Mouse (Mus musculus): ENCODE measurements at regions not wholly inside any gene's neighbourhood (a gene's known extent, or its start where the extent isn't known, plus 50 kb on each side); places are given as distances from the start of the nearest gene placed in this dataset.
A peak's percentile ranks its signal among the peaks of the same experiment; 100 is the strongest.

- TF ChIP-seq CTCF (IDR thresholded peaks at IDR 0.05; ENCODE audit: low read depth) = no peak
- no peak for ATAC-seq
Measured at GRCm38 (mm10) chr11:93808431-93808830, 77.1 kb downstream of the Utp18 start.

GRCm38 (mm10) chr11:93807205-93807604 is 78.4 kb downstream of the Utp18 start:
- DNase-seq (ENCODE audit: low spot score) = no peak
- TF ChIP-seq CTCF (IDR thresholded peaks at IDR 0.05; ENCODE audit: low read depth) = no peak
- no peak overlapping the region for H3K4me3 ChIP-seq (ENCODE audit: low read length)
- H3K4me2 ChIP-seq (ENCODE audit: low read depth, low read length) = no peak overlapping the region
- no peak overlapping the region for H3K27ac ChIP-seq
- 93% methylated on average over 2 of the region's 2 CpGs for WGBS
- no peak overlapping the region for H3K9ac ChIP-seq (replicated peaks; ENCODE audit: low read length)
- H3K9me3 ChIP-seq (ENCODE audit: low read length) = no peaks in the 10 kb centered on the region
- H3K36me3 ChIP-seq (ENCODE audit: insufficient read depth, low read length) = no peaks in the 10 kb centered on the region
- H3K4me1 ChIP-seq (ENCODE audit: insufficient read depth, low read length) = no peaks in the 10 kb centered on the region
- H3K27me3 ChIP-seq (ENCODE audit: insufficient read depth, low read length) = no peaks in the 10 kb centered on the region
- no peak for ATAC-seq

More at GRCm38 (mm10) chr11:93808431-93808830, 77.1 kb downstream of the Utp18 start:
- no peaks in the 10 kb centered on the region for H3K9me3 ChIP-seq (ENCODE audit: low read length)
- H3K36me3 ChIP-seq (ENCODE audit: insufficient read depth, low read length) = no peaks in the 10 kb centered on the region
- H3K4me2 ChIP-seq (ENCODE audit: low read depth, low read length) = no peak overlapping the region
- no peak for DNase-seq (ENCODE audit: low spot score)
- H3K9ac ChIP-seq (replicated peaks; ENCODE audit: low read length) = no peak overlapping the region
- H3K4me1 ChIP-seq (ENCODE audit: insufficient read depth, low read length) = no peaks in the 10 kb centered on the region
- 60% methylated on average over 12 of the region's 12 CpGs for WGBS
- no peak overlapping the region for H3K27ac ChIP-seq
- no peaks in the 10 kb centered on the region for H3K27me3 ChIP-seq (ENCODE audit: insufficient read depth, low read length)
- no peak overlapping the region for H3K4me3 ChIP-seq (ENCODE audit: low read length)

- H3K4me1 ChIP-seq (ENCODE audit: insufficient read depth, low read length) = no peaks in the 10 kb centered on the region; the same call in 1 of the 2 replicates
- no peak overlapping the region for H3K4me3 ChIP-seq (ENCODE audit: low read length)
- ATAC-seq (no peak), DNase-seq (ENCODE audit: low spot score) (peak; percentile 62)
- H3K27me3 ChIP-seq (ENCODE audit: insufficient read depth, low read length) = no peaks in the 10 kb centered on the region
- no peak overlapping the region for H3K9ac ChIP-seq (replicated peaks; ENCODE audit: low read length)
- TF ChIP-seq CTCF (IDR thresholded peaks at IDR 0.05; ENCODE audit: low read depth) = no peak
- no peak overlapping the region for H3K27ac ChIP-seq
- H3K4me2 ChIP-seq (ENCODE audit: low read depth, low read length) = no peak overlapping the region
- no peaks in the 10 kb centered on the region for H3K36me3 ChIP-seq (ENCODE audit: insufficient read depth, low read length)
- no peaks in the 10 kb centered on the region for H3K9me3 ChIP-seq (ENCODE audit: low read length)
- WGBS = 47% methylated on average over 5 of the region's 5 CpGs
Measured at GRCm38 (mm10) chr11:93771143-93771940, 114.2 kb downstream of the Utp18 start.

GRCm38 (mm10) chr11:93765961-93766360 is 119.6 kb downstream of the Utp18 start:
- no peaks in the 10 kb centered on the region for H3K36me3 ChIP-seq (ENCODE audit: insufficient read depth, low read length)
- no peak overlapping the region for H3K4me2 ChIP-seq (ENCODE audit: low read depth, low read length)
- no peak for TF ChIP-seq CTCF (IDR thresholded peaks at IDR 0.05; ENCODE audit: low read depth)
- H3K4me3 ChIP-seq (ENCODE audit: low read length) = no peak overlapping the region
- no peaks in the 10 kb centered on the region for H3K4me1 ChIP-seq (ENCODE audit: insufficient read depth, low read length)
- no peak overlapping the region for H3K9ac ChIP-seq (replicated peaks; ENCODE audit: low read length)
- H3K27me3 ChIP-seq (ENCODE audit: insufficient read depth, low read length) = no peaks in the 10 kb centered on the region
- 95% methylated on average over 4 of the region's 4 CpGs for WGBS
- DNase-seq (ENCODE audit: low spot score) (no peak), ATAC-seq (no peak)
- no peaks in the 10 kb centered on the region for H3K9me3 ChIP-seq (ENCODE audit: low read length)
- H3K27ac ChIP-seq = no peak overlapping the region

GRCm38 (mm10) chr11:93762832-93763530 is 122.6 kb downstream of the Utp18 start:
- peak; percentile 82 for DNase-seq (ENCODE audit: low spot score)
- H3K4me2 ChIP-seq (ENCODE audit: low read depth, low read length) = peak overlapping the region; percentile 52
- no peak overlapping the region for H3K4me3 ChIP-seq (ENCODE audit: low read length)
- 17% methylated on average over 18 of the region's 18 CpGs for WGBS
- H3K9me3 ChIP-seq (ENCODE audit: low read length) = no peaks in the 10 kb centered on the region
- TF ChIP-seq CTCF (IDR thresholded peaks at IDR 0.05; ENCODE audit: low read depth) = peak; percentile 75
- no peaks in the 10 kb centered on the region for H3K27me3 ChIP-seq (ENCODE audit: insufficient read depth, low read length)
- no peak overlapping the region for H3K27ac ChIP-seq
- ATAC-seq = peak; percentile 70
- no peaks in the 10 kb centered on the region for H3K4me1 ChIP-seq (ENCODE audit: insufficient read depth, low read length)
- H3K36me3 ChIP-seq (ENCODE audit: insufficient read depth, low read length) = no peaks in the 10 kb centered on the region
- no peak overlapping the region for H3K9ac ChIP-seq (replicated peaks; ENCODE audit: low read length)

- no peaks in the 10 kb centered on the region for H3K9me3 ChIP-seq (ENCODE audit: low read length)
- H3K27ac ChIP-seq = no peak overlapping the region
- H3K9ac ChIP-seq (replicated peaks; ENCODE audit: low read length) = no peak overlapping the region
- no peaks in the 10 kb centered on the region for H3K27me3 ChIP-seq (ENCODE audit: insufficient read depth, low read length)
- WGBS = 91% methylated on average over 7 of the region's 7 CpGs
- no peaks in the 10 kb centered on the region for H3K36me3 ChIP-seq (ENCODE audit: insufficient read depth, low read length)
- TF ChIP-seq CTCF (IDR thresholded peaks at IDR 0.05; ENCODE audit: low read depth) = no peak
- H3K4me2 ChIP-seq (ENCODE audit: low read depth, low read length) = no peak overlapping the region
- no peak for DNase-seq (ENCODE audit: low spot score)
- no peak for ATAC-seq
- no peak overlapping the region for H3K4me3 ChIP-seq (ENCODE audit: low read length)
- no peaks in the 10 kb centered on the region for H3K4me1 ChIP-seq (ENCODE audit: insufficient read depth, low read length)
Measured at GRCm38 (mm10) chr11:93757825-93758224, 127.7 kb downstream of the Utp18 start.

- TF ChIP-seq CTCF (IDR thresholded peaks at IDR 0.05; ENCODE audit: low read depth) = no peak
- DNase-seq (ENCODE audit: low spot score) (no peak), ATAC-seq (no peak)
- WGBS = 90% methylated on average over 10 of the region's 10 CpGs
- Histone ChIP-seq H3K27ac (no peak overlapping the region), H3K27me3 (ENCODE audit: insufficient read depth, low read length) (no peaks in the 10 kb centered on the region), H3K4me2 (ENCODE audit: low read depth, low read length) (no peak overlapping the region), H3K36me3 (ENCODE audit: insufficient read depth, low read length) (no peaks in the 10 kb centered on the region), H3K4me3 (ENCODE audit: low read length) (no peak overlapping the region), H3K4me1 (ENCODE audit: insufficient read depth, low read length) (no peaks in the 10 kb centered on the region), H3K9ac (replicated peaks; ENCODE audit: low read length) (no peak overlapping the region), H3K9me3 (ENCODE audit: low read length) (no peaks in the 10 kb centered on the region)
Measured at GRCm38 (mm10) chr11:93736618-93737017, 148.9 kb downstream of the Utp18 start.
